Mouse (Mus musculus): ENCODE results near the gene Sdhaf4.

Gene Sdhaf4

DNA sequence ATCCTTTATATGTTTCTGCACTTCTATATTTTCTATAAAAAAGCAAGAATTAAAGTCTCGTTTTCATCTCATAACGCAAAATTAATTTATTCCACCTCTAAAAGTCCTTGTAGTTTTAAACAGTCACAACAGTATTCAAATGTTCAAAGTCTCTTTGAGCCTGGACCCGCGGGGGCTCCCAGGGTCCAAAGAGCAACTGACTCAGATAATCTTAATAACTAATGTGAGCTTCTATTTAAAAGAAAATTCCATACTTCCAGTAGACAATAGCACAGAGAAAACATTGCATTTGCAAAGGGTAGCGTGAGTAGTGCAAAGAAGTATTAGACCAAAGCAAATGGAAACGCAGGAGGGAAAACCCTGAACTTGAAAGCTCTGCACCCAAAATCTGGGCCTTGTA is 47.4 kb downstream of the Sdhaf4 start:
- intact Hi-C loops (cut with DNase I) = no loop called here

DNA sequence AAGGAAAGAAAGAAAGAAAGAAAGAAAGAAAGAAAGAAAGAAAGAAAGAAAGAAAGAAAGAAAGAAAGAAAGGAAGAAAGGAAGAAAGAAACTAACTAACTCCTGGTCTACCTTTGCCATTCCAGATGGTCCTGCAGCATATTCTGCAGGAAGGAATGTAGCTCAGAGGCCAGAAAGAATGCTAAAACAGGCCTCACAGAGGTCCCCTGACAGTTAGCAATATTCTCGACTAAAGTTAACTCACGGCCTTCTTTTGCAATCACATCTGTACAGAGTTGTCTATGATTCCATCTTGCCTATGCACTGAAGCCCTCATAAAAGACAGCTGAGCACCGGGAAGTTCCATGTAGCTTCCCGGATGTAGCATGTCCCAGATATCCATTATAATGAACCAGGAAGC is 49.9 kb downstream of the Sdhaf4 start:
- intact Hi-C loops (cut with DNase I) = no loop called here

DNA sequence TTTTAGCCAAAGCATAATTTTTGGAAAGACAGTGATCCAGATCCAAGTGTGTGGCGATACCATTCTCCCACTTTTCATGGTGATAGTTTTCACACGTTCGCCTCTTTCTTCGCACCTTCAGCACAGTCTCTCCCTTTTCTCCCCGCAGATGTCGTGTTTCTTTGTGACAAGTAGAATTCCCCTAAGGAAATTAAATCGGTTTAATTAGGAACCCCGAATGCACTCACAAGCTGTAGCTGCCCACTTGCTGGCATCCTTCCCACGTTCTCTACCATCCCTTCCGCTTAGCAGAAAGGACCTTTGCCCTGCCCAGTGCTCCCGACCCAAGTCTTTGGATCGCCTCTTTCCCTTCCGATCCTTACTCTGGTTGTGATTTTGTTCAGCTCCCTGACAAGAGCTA is 51.5 kb downstream of the Sdhaf4 start:
- intact Hi-C loops (cut with DNase I) = no loop called here

DNA sequence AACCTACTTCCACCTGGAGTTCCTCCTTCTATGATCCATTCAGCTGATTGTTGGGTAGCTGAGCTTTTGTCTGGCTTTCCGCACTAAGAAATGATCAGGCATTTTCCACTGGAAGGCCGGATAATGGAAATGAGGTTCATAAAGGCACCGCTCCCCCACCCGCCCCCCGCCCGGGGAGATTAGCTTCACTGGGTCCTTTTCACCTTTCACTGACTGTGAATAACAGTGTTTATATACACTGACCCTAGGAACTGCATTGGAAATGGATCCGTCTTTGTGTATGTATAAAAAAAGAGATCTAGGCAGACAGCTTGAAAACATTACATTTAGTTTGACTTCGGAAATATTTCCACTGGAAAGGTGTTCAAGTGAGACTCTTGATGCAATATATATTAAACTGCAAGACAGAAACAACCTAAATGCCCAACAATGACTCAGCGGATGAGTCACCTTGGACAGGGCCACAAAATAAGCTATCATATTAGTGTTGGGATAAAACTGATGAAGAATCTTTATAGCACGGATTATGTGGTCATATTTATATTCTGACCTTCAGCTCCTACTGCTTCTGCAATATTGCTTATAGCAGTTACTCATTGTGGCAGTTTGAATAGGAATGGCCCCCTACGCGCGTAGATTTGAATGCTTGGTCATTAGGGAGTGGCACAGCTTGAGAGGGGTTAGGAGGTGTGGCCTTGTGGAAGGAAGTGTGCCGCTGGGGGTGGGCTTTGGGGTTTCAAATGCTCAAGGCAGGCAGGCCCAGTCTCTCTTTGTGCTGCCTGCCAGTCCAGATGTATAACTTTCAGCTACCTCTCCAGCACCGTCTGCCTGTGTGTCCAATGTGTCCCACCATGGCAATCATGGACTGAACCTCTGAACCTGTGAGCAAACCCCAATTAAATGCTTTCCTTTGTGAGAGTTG is 56.4 kb downstream of the Sdhaf4 start:
- intact Hi-C loops (cut with DNase I) = no loop called here

DNA sequence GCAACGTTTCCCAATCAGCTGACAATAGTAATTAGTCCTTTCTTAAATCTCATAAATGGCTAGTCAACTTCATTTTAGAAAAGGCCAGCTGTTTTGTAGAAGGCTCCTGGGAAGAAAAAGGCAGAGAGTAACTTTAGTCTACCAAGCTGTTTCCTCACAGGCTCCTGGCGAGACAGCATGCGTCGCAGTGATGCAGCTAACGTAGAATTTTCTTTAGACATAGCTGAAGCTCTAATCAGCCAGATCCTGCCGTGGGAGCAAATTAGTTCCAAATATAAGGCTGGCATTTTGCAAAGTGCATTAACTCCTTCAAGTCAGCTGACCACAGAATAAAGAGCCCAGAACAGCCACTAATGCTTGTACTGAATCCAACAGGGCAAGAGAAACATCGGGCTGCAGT is 57.2 kb downstream of the Sdhaf4 start:
- intact Hi-C loops (cut with DNase I) = no loop called here
